Mouse (Mus musculus) bone marrow macrophage, adult 2 months (primary cell): ENCODE data around the gene Akirin1.

ENCODE experiments used
- CTCF ChIP-seq: IDR thresholded peaks from 2 replicates; pipeline ENCODE4 v1.5.1; 2012; ENCODE audit warnings: low read depth, mild to moderate bottlenecking, low read length, moderate library complexity
- POLR2A ChIP-seq: IDR thresholded peaks from 2 replicates; pipeline ENCODE4 v1.6.1; 2012; ENCODE audit warnings: mild to moderate bottlenecking, low read depth, low read length, borderline replicate concordance

DNA sequence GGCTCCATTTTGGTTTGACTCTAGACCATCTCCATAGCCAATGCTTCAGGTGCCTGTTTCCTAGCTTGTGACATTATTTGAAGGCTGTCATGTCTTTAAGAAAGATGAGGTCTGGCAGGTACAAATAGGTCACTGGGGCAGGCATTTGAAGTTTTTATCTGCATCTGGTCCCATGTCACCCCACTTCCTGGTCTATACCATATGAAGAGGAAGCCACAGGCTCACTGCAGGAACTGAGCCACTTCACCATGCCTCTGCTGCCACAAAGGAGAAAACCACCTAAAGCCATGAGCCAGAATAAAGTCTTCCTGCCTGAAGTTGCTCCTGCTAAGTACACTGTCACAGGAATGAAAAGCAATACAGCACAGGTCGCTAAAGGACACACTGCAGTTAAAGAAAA lies 7.3 kb downstream of the Akirin1 start:
- TF ChIP-seq CTCF = no peak
- no peak for TF ChIP-seq POLR2A
